Mouse (Mus musculus): ENCODE measurements around the gene Wdtc1. TPM values are rescaled to one million over a fixed set of nuclear protein-coding genes. Genes with fewer than 3 reads are reported as not detected.

Wdtc1 gene
- total and polyA plus RNA-seq, 3 experiments: 2.8 to 10.8 (median 9.6) TPM

GRCm38 (mm10) chr4:133282656-133283055 lies 70.6 kb downstream of the Wdtc1 start:
- H3K27me3 ChIP-seq (replicated peaks): no peaks in the 10 kb centered on the region
- in situ Hi-C loops (cut with MboI; ENCODE audit: low pct_ligation_motif_present, low pct_unique_long_range_greater_than_20kb, low sequenced_read_pairs) (no loop called here), dilution Hi-C loops (cut with MboI; ENCODE audit: extremely low pct_ligation_motif_present, extremely low pct_unique_long_range_greater_than_20kb, low sequenced_read_pairs) (no loop called here)
- H3K79me2 ChIP-seq (replicated peaks; ENCODE audit: control insufficient read depth, extremely low read depth, insufficient read depth, poor library complexity, severe bottlenecking): no peaks in the 10 kb centered on the region
- no peak overlapping the region for H3K27ac ChIP-seq (ENCODE audit: insufficient read depth, low read depth)
- H3K36me3 ChIP-seq (replicated peaks in 1 of 2; ENCODE audit: control insufficient read depth in 1 of 2, insufficient read depth in 1 of 2, low read length in 1 of 2): no peaks in the 10 kb centered on the region
- peaks cover 0 to 20% of the 10 kb centered on the region in 2 experiments; a peak in 2 of 4 replicates for H3K4me1 ChIP-seq (ENCODE audit: control insufficient read depth in 1 of 2, insufficient read depth in 2 of 2)
- no peak overlapping the region for H3K9ac ChIP-seq (ENCODE audit: insufficient read depth, low read depth)
- TF ChIP-seq NRF1 (IDR thresholded peaks at IDR 0.05; ENCODE audit: low read depth, low read length) (no peak), PAX5 (IDR thresholded peaks at IDR 0.05; ENCODE audit: low read length) (no peak), RCOR1 (conservative IDR thresholded peaks at IDR 0.05; ENCODE audit: low read depth, low read length) (no peak), EP300 (IDR thresholded peaks at IDR 0.05; ENCODE audit: low read length) (no peak)
- H3K9me3 ChIP-seq (replicated peaks; ENCODE audit: low read length): no peaks in the 10 kb centered on the region
- H3K4me2 ChIP-seq (ENCODE audit: insufficient read depth, low read depth, poor library complexity, severe bottlenecking): no peak overlapping the region
- H3K4me3 ChIP-seq (replicated peaks in 1 of 3; ENCODE audit: low read depth in 2 of 3, low read length in 2 of 3, poor library complexity in 1 of 3): no peak overlapping the region
- DNase-seq (ENCODE audit: extremely low read depth): no peak

GRCm38 (mm10) chr4:133281951-133282481 lies 71.3 kb downstream of the Wdtc1 start:
- H3K4me2 ChIP-seq (ENCODE audit: insufficient read depth, low read depth, poor library complexity, severe bottlenecking): no peak overlapping the region
- H3K79me2 ChIP-seq (replicated peaks; ENCODE audit: control insufficient read depth, extremely low read depth, insufficient read depth, poor library complexity, severe bottlenecking): peaks cover 5% of the 10 kb centered on the region
- in situ Hi-C loops (cut with MboI; ENCODE audit: low pct_ligation_motif_present, low pct_unique_long_range_greater_than_20kb, low sequenced_read_pairs) (no loop called here), dilution Hi-C loops (cut with MboI; ENCODE audit: extremely low pct_ligation_motif_present, extremely low pct_unique_long_range_greater_than_20kb, low sequenced_read_pairs) (no loop called here)
- H3K9me3 ChIP-seq (replicated peaks; ENCODE audit: low read length): no peaks in the 10 kb centered on the region
- TF ChIP-seq NRF1 (IDR thresholded peaks at IDR 0.05; ENCODE audit: low read depth, low read length): no peak
- no peak for TF ChIP-seq RAD21 (IDR thresholded peaks at IDR 0.05; ENCODE audit: low read depth, low read length)
- peaks cover 0 to 20% of the 10 kb centered on the region in 2 experiments; a peak in 2 of 4 replicates for H3K4me1 ChIP-seq (ENCODE audit: control insufficient read depth in 1 of 2, insufficient read depth in 2 of 2)
- no peaks in the 10 kb centered on the region for H3K36me3 ChIP-seq (replicated peaks in 1 of 2; ENCODE audit: control insufficient read depth in 1 of 2, insufficient read depth in 1 of 2, low read length in 1 of 2)
- no peak overlapping the region for H3K4me3 ChIP-seq (replicated peaks in 1 of 3; ENCODE audit: low read depth in 2 of 3, low read length in 2 of 3, poor library complexity in 1 of 3)
- no peak overlapping the region for H3K27ac ChIP-seq (ENCODE audit: insufficient read depth, low read depth)
- H3K27me3 ChIP-seq (replicated peaks): no peaks in the 10 kb centered on the region
- no peak for DNase-seq (ENCODE audit: extremely low read depth)
- H3K9ac ChIP-seq (ENCODE audit: insufficient read depth, low read depth): no peak overlapping the region

DNA sequence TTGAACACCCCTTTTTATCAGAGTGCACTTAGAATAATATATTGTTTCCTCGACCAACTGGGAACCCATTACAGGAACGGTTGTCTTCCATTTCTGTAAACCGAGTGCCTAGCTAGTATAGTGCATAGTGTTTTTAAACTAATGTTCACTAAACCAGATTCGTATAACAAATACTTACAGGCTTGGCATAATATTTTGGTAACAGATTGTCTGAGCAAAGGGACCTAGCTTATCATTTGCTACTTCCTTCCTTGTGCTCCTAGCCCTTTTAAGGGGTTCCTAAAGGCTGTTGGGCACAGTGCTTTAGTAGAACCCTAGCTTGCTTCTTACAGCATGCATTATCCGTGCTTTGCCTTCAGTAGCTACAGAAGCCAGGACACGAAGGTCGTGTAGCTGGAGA lies 71.8 kb downstream of the Wdtc1 start:
- DNase-seq (ENCODE audit: extremely low read depth): no peak
- no peaks in the 10 kb centered on the region for H3K36me3 ChIP-seq (replicated peaks in 1 of 2; ENCODE audit: control insufficient read depth in 1 of 2, insufficient read depth in 1 of 2, low read length in 1 of 2)
- H3K27ac ChIP-seq (ENCODE audit: insufficient read depth, low read depth): no peak overlapping the region
- H3K9ac ChIP-seq (ENCODE audit: insufficient read depth, low read depth): no peak overlapping the region
- in situ Hi-C loops (cut with MboI; ENCODE audit: low pct_ligation_motif_present, low pct_unique_long_range_greater_than_20kb, low sequenced_read_pairs) (no loop called here), dilution Hi-C loops (cut with MboI; ENCODE audit: extremely low pct_ligation_motif_present, extremely low pct_unique_long_range_greater_than_20kb, low sequenced_read_pairs) (no loop called here)
- H3K79me2 ChIP-seq (replicated peaks; ENCODE audit: control insufficient read depth, extremely low read depth, insufficient read depth, poor library complexity, severe bottlenecking): peaks cover 10% of the 10 kb centered on the region
- H3K4me1 ChIP-seq (ENCODE audit: control insufficient read depth in 1 of 2, insufficient read depth in 2 of 2): peaks cover 0 to 20% of the 10 kb centered on the region in 2 experiments; a peak in 2 of 4 replicates
- TF ChIP-seq SIN3A (IDR thresholded peaks at IDR 0.05; ENCODE audit: low read length) (no peak), CHD2 (IDR thresholded peaks at IDR 0.05; ENCODE audit: low read length) (no peak), RAD21 (IDR thresholded peaks at IDR 0.05; ENCODE audit: low read depth, low read length) (no peak), ZC3H11A (IDR thresholded peaks at IDR 0.05; ENCODE audit: low read depth, low read length) (no peak), JUND (conservative IDR thresholded peaks at IDR 0.05; ENCODE audit: low read depth, low read length) (no peak), E2F4 (IDR thresholded peaks at IDR 0.05; ENCODE audit: insufficient replicate concordance, low read depth, low read length) (no peak), UBTF (IDR thresholded peaks at IDR 0.05; ENCODE audit: low read depth, low read length) (no peak), ETS1 (conservative IDR thresholded peaks at IDR 0.05; ENCODE audit: low read depth, low read length) (no peak), TBP (conservative IDR thresholded peaks at IDR 0.05; ENCODE audit: low read depth, low read length) (no peak), RCOR1 (conservative IDR thresholded peaks at IDR 0.05; ENCODE audit: low read depth, low read length) (no peak), USF2 (conservative IDR thresholded peaks at IDR 0.05; ENCODE audit: low read depth, low read length) (no peak), BHLHE40 (IDR thresholded peaks at IDR 0.05; ENCODE audit: low read depth, low read length) (no peak), GABPA (IDR thresholded peaks at IDR 0.05; ENCODE audit: insufficient replicate concordance, low read depth, low read length) (no peak), MAZ (IDR thresholded peaks at IDR 0.05; ENCODE audit: low read depth, low read length) (no peak), ZKSCAN1 (IDR thresholded peaks at IDR 0.05; ENCODE audit: borderline replicate concordance, low read depth, low read length) (no peak)
- no peak overlapping the region for H3K4me3 ChIP-seq (replicated peaks in 1 of 3; ENCODE audit: low read depth in 2 of 3, low read length in 2 of 3, poor library complexity in 1 of 3)
- H3K4me2 ChIP-seq (ENCODE audit: insufficient read depth, low read depth, poor library complexity, severe bottlenecking): no peak overlapping the region
- H3K27me3 ChIP-seq (replicated peaks): no peaks in the 10 kb centered on the region
- no peaks in the 10 kb centered on the region for H3K9me3 ChIP-seq (replicated peaks; ENCODE audit: low read length)
